Mouse (Mus musculus) heart, adult 2 months (tissue): Measurements from ENCODE around the gene Sod3. TPM values are rescaled to one million over a fixed set of nuclear protein-coding genes. Genes with fewer than 3 reads are reported as not detected.

Experiments
- DNase-seq, 2 experiments: peaks; one replicate each; pipeline ENCODE4 v3.0.0; 2021
- H3K27ac ChIP-seq: fragments of 200-600 bp; 2 replicates; pipeline ENCODE4 v1.8.1; 2022
- H3K27me3 ChIP-seq: fragments of 200-500 bp; 2 replicates; pipeline ENCODE4 v1.6.1; 2012; ENCODE audit warnings: mild to moderate bottlenecking, low read length, inconsistent platforms, mixed read lengths; ENCODE audit not compliant: control insufficient read depth, insufficient read depth
- H3K36me3 ChIP-seq: fragments of 200-500 bp; 2 replicates; pipeline ENCODE4 v1.6.1; 2012; ENCODE audit warnings: low read length, inconsistent platforms; ENCODE audit not compliant: control insufficient read depth, insufficient read depth
- H3K4me1 ChIP-seq: fragments of 200-500 bp; 2 replicates; pipeline ENCODE4 v1.6.1; 2011; ENCODE audit warnings: low read length; ENCODE audit not compliant: control insufficient read depth, insufficient read depth
- H3K4me3 ChIP-seq: fragments of 200-600 bp; 2 replicates; pipeline ENCODE4 v1.8.1; 2022
- H3K79me2 ChIP-seq: fragments of 200-500 bp; replicated peaks from 2 replicates; pipeline ENCODE4 v1.6.1; 2012; ENCODE audit warnings: mild to moderate bottlenecking, inconsistent platforms, low read length, moderate library complexity, mixed read lengths; ENCODE audit not compliant: control insufficient read depth, insufficient read depth
- H3K9ac ChIP-seq: fragments of 200-500 bp; 2 replicates; pipeline ENCODE4 v1.6.1; 2012; ENCODE audit warnings: low read depth, mild to moderate bottlenecking, control low read depth, inconsistent platforms, low read length, mixed read lengths
- CTCF ChIP-seq: fragments of 200-600 bp; IDR thresholded peaks from 2 replicates; pipeline ENCODE4 v1.8.1; 2022; ENCODE audit warnings: antibody characterized with exemption, mild to moderate bottlenecking, moderate library complexity
- EP300 ChIP-seq: fragments of 200-500 bp; IDR thresholded peaks from 2 replicates; pipeline ENCODE4 v1.6.1; 2011; ENCODE audit warnings: low read depth, low read length, control low read depth; ENCODE audit not compliant: insufficient read depth
- POLR2A ChIP-seq: fragments of 200-500 bp; IDR thresholded peaks from 2 replicates; pipeline ENCODE4 v1.6.1; 2011; ENCODE audit warnings: mild to moderate bottlenecking, low read depth, low read length, control low read depth; ENCODE audit not compliant: insufficient read depth
- WGBS: fragments of 180-500 bp; shearing (Covaris S2); methylation state at CpG from one replicate; pipeline ENCODE4 v1.1.7; 2018; 5-methylcytosine and 5-hydroxymethylcytosine counted together
- intact Hi-C: fragments of 180-260 bp; cut with DNase I; formaldehyde crosslinking; loops from one replicate; pipeline ENCODE4 v1.15.1; 2025
- polyA plus RNA-seq: library from polyadenylated mRNA; depleted of rRNA; stranded (reverse); fragments of >200 nt; gene quantifications from 2 replicates; pipeline ENCODE4 v1.2.3, GENCODE M21; 2012
- total RNA-seq, 2 experiments: library from RNA; stranded (reverse); gene quantifications; 2 replicates each; pipeline ENCODE4 v1.2.3; 2021

Sod3 gene
- total and polyA plus RNA-seq, 3 experiments: 14.8 to 42.8 (median 15.1) TPM

DNA sequence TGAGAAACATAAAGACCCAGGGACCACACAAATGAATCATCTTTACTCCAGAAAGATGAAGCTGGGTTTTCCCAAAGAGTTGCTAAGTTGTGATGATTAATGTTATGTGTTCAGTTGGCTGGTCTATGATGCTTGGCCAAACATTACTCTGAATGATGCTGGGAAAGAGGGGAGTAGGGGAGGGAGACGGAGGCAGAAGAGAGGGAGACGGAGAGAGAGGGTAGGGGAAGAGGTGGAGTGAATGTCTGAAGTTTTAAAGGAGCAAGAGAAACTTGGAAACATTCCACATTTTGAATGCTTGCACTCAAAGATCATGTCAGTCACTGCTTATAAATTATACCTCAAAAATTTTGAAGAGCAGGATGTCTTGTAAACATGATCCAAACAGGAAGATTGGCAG is 16.7 kb upstream of the Sod3 start:
- Histone ChIP-seq H3K36me3 (no peaks in the 10 kb centered on the region), H3K79me2 (no peaks in the 10 kb centered on the region), H3K27me3 (no peaks in the 10 kb centered on the region), H3K27ac (peak overlapping the region; percentile 26; the same call in 1 of the 2 replicates), H3K4me3 (no peak overlapping the region), H3K4me1 (peaks cover 6% of the 10 kb centered on the region), H3K9ac (no peak overlapping the region)
- no peak for DNase-seq
- intact Hi-C loops: no loop called here
- 71% methylated on average over 2 of the region's 2 CpGs for WGBS
- TF ChIP-seq POLR2A (no peak), CTCF (no peak)

GRCm38 (mm10) chr5:52350451-52350850 is 13.1 kb upstream of the Sod3 start:
- no peak for DNase-seq
- no peak for TF ChIP-seq POLR2A
- TF ChIP-seq CTCF: no peak
- no peak for TF ChIP-seq EP300
- Histone ChIP-seq H3K79me2 (no peaks in the 10 kb centered on the region), H3K9ac (no peak overlapping the region), H3K4me3 (no peak overlapping the region), H3K27ac (peak overlapping the region; percentile 57), H3K36me3 (no peaks in the 10 kb centered on the region), H3K27me3 (no peaks in the 10 kb centered on the region), H3K4me1 (peaks cover 8% of the 10 kb centered on the region)
- WGBS: 54% methylated on average over 2 of the region's 2 CpGs
- intact Hi-C loops: no loop called here

DNA sequence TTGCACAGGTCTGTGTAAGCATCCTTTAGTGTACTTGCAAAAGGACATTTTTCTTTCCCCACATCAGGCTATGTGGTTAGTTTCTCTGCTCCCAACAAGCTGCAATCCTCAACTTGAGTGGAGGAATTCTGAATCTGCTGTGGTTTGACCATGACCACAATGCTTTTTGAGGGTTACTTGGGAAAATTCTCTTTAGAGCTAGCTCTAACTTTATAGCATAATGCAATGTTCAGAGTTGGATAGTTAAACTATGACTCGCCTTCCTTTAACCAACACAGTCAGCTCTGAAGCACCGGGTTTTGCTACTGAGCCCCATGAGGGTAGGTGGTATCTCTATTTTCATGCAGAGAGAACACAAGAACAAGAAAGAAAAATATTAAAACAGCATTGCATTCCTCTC is 12.0 kb upstream of the Sod3 start:
- intact Hi-C loops: no loop called here
- no peak overlapping the region for H3K9ac ChIP-seq
- no peaks in the 10 kb centered on the region for H3K27me3 ChIP-seq
- peak overlapping the region; percentile 57 for H3K27ac ChIP-seq
- H3K79me2 ChIP-seq: no peaks in the 10 kb centered on the region
- H3K36me3 ChIP-seq: no peaks in the 10 kb centered on the region
- 62% methylated on average over 2 of the region's 2 CpGs for WGBS
- peaks cover 8% of the 10 kb centered on the region for H3K4me1 ChIP-seq
- no peak overlapping the region for H3K4me3 ChIP-seq
- DNase-seq: no peak
- no peak for TF ChIP-seq EP300
- TF ChIP-seq POLR2A: no peak
- no peak for TF ChIP-seq CTCF

- no peaks in the 10 kb centered on the region for H3K79me2 ChIP-seq
- no peaks in the 10 kb centered on the region for H3K36me3 ChIP-seq
- TF ChIP-seq CTCF (no peak), POLR2A (no peak), EP300 (no peak)
- 75% methylated on average over 5 of the region's 5 CpGs for WGBS
- no peak overlapping the region for H3K4me3 ChIP-seq
- intact Hi-C loops: no loop called here
- no peak overlapping the region for H3K27ac ChIP-seq
- no peaks in the 10 kb centered on the region for H3K27me3 ChIP-seq
- DNase-seq: no peak
- no peak overlapping the region for H3K9ac ChIP-seq
- peaks cover 5% of the 10 kb centered on the region for H3K4me1 ChIP-seq
Observed at GRCm38 (mm10) chr5:52352730-52353129, 10.9 kb upstream of the Sod3 start.

GRCm38 (mm10) chr5:52354441-52354840 is 9.2 kb upstream of the Sod3 start:
- intact Hi-C loops: no loop called here
- Histone ChIP-seq H3K9ac (no peak overlapping the region), H3K4me3 (no peak overlapping the region), H3K79me2 (no peaks in the 10 kb centered on the region), H3K27ac (no peak overlapping the region), H3K4me1 (peaks cover 5% of the 10 kb centered on the region), H3K36me3 (no peaks in the 10 kb centered on the region), H3K27me3 (no peaks in the 10 kb centered on the region)
- 49% methylated on average over 4 of the region's 4 CpGs for WGBS
- DNase-seq: no peak
- TF ChIP-seq EP300: no peak
- TF ChIP-seq CTCF: no peak
- TF ChIP-seq POLR2A: no peak

DNA sequence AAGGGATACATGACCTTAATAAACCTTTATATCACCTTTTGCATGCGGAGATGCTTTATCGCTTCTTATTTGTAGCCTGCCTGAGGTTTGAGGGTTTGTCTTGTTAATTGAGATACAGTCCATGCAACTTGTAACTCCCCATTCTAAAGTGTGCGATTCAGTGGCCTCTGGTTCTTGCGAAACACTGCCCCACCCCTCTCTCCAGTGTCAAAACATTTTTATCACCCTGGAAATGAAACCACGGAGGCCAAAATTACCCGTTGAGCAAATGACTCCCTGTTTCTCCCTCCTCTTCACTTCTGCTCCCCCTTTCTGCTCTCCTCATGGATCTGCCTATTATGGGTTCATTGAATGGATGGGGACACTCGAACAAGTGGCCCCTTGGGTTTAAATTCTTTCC is 8.0 kb upstream of the Sod3 start:
- Histone ChIP-seq H3K36me3 (no peaks in the 10 kb centered on the region), H3K4me1 (peaks cover 6% of the 10 kb centered on the region), H3K9ac (no peak overlapping the region), H3K79me2 (no peaks in the 10 kb centered on the region), H3K4me3 (no peak overlapping the region), H3K27me3 (no peaks in the 10 kb centered on the region), H3K27ac (no peak overlapping the region)
- DNase-seq: peak; percentile 55 to 56
- WGBS: 68% methylated on average over 7 of the region's 7 CpGs
- TF ChIP-seq POLR2A: no peak
- TF ChIP-seq EP300: no peak
- TF ChIP-seq CTCF: no peak
- intact Hi-C loops: no loop called here
